Mouse (Mus musculus) kidney, postnatal 0 days (tissue): ENCODE measurements around the gene Dennd1a. TPM values are rescaled to one million over a fixed set of nuclear protein-coding genes. Genes with fewer than 3 reads are reported as not detected.

Experiments
- ATAC-seq: fragments of 200-750 bp; cut with Nextera tagmentation; replicated peaks from 2 replicates; pipeline ENCODE4 v1.8.0; 2017; ENCODE audit warnings: low read depth, moderate number of reproducible peaks, moderate TSS enrichment, moderate library complexity; ENCODE audit not compliant: low FRiP score
- DNase-seq: peaks from one replicate; pipeline ENCODE4 v3.0.0-alpha.2; 2016; ENCODE audit warnings: low spot score
- H3K27ac ChIP-seq: fragments of 300-500 bp; sonication (generic); 2 replicates; pipeline ENCODE4 v1.5.1; 2014; ENCODE audit warnings: mild to moderate bottlenecking
- H3K27me3 ChIP-seq: fragments of 300-500 bp; sonication (generic); 2 replicates; pipeline ENCODE4 v1.6.1; 2014; ENCODE audit warnings: low read length, mixed read lengths; ENCODE audit not compliant: insufficient read depth
- H3K36me3 ChIP-seq: fragments of 300-500 bp; sonication (generic); 2 replicates; pipeline ENCODE4 v1.6.1; 2014; ENCODE audit warnings: low read length, mixed read lengths; ENCODE audit not compliant: insufficient read depth
- H3K4me1 ChIP-seq: fragments of 300-500 bp; sonication (generic); replicated peaks from 2 replicates; pipeline ENCODE4 v1.6.1; 2014; ENCODE audit warnings: antibody characterized with exemption, low read length, mixed read lengths; ENCODE audit not compliant: insufficient read depth
- H3K4me2 ChIP-seq: fragments of 300-500 bp; sonication (generic); 2 replicates; pipeline ENCODE4 v1.6.1; 2014; ENCODE audit warnings: mild to moderate bottlenecking, low read length, moderate library complexity, mixed read lengths
- H3K4me3 ChIP-seq: fragments of 300-500 bp; sonication (generic); replicated peaks from 2 replicates; pipeline ENCODE4 v1.5.1; 2014; ENCODE audit warnings: low read depth, low read length
- H3K9ac ChIP-seq: fragments of 300-500 bp; sonication (generic); 2 replicates; pipeline ENCODE4 v1.6.1; 2014; ENCODE audit warnings: low read depth, low read length
- H3K9me3 ChIP-seq: fragments of 300-500 bp; sonication (generic); replicated peaks from 2 replicates; pipeline ENCODE4 v1.6.1; 2016; ENCODE audit warnings: low read length, inconsistent platforms, mixed read lengths
- CTCF ChIP-seq: IDR thresholded peaks from 2 replicates; pipeline ENCODE4 v1.5.1; 2016; ENCODE audit warnings: antibody characterized with exemption, low read depth, mild to moderate bottlenecking, moderate library complexity
- WGBS: fragments of 180-500 bp; shearing (Covaris S2); extraction: QIAGEN DNeasy Blood & Tissue Kit; methylation state at CpG from one replicate; pipeline ENCODE4 v1.1.7; 2014; 5-methylcytosine and 5-hydroxymethylcytosine counted together
- polyA plus RNA-seq: library from polyadenylated mRNA; unstranded; fragments of >200 nt; fragmentation: Nextera tagmentation; extraction: Ambion mirVana; gene quantifications from 2 replicates; pipeline ENCODE4 v1.2.1, GENCODE M21; 2015

Gene Dennd1a
- polyA plus RNA-seq, 1 experiment from 2014 or later, result 10.6 TPM

GRCm38 (mm10) chr2:38177583-38177978 lies 109.6 kb downstream of the Dennd1a start:
- no peaks in the 10 kb centered on the region for H3K36me3 ChIP-seq
- DNase-seq (no peak), ATAC-seq (no peak)
- H3K27ac ChIP-seq, result no peak overlapping the region
- H3K4me2 ChIP-seq, result no peak overlapping the region
- no peak for TF ChIP-seq CTCF
- H3K9ac ChIP-seq, result no peak overlapping the region
- no peak overlapping the region for H3K4me3 ChIP-seq
- H3K9me3 ChIP-seq, result no peaks in the 10 kb centered on the region
- no peaks in the 10 kb centered on the region for H3K27me3 ChIP-seq
- no peaks in the 10 kb centered on the region for H3K4me1 ChIP-seq

- H3K27me3 ChIP-seq, result no peaks in the 10 kb centered on the region
- 57% methylated on average over 4 of the region's 4 CpGs for WGBS
- ATAC-seq (no peak), DNase-seq (peak; percentile 46)
- H3K27ac ChIP-seq, result no peak overlapping the region
- no peak overlapping the region for H3K9ac ChIP-seq
- H3K4me1 ChIP-seq, result no peaks in the 10 kb centered on the region
- H3K36me3 ChIP-seq, result no peaks in the 10 kb centered on the region
- H3K4me3 ChIP-seq, result no peak overlapping the region
- H3K9me3 ChIP-seq, result no peaks in the 10 kb centered on the region
- no peak for TF ChIP-seq CTCF
- no peak overlapping the region for H3K4me2 ChIP-seq
These were observed 110.2 kb downstream of the Dennd1a start for GRCm38 (mm10) chr2:38176870-38177582.

- no peak for TF ChIP-seq CTCF
- Histone ChIP-seq H3K27me3 (no peaks in the 10 kb centered on the region), H3K36me3 (no peaks in the 10 kb centered on the region), H3K4me2 (no peak overlapping the region), H3K9ac (no peak overlapping the region), H3K4me1 (no peaks in the 10 kb centered on the region), H3K9me3 (no peaks in the 10 kb centered on the region), H3K27ac (no peak overlapping the region), H3K4me3 (no peak overlapping the region)
- no peak for ATAC-seq
- no peak for DNase-seq
These were observed 111.9 kb downstream of the Dennd1a start for GRCm38 (mm10) chr2:38175276-38175675.

GRCm38 (mm10) chr2:38168606-38169005 lies 118.6 kb downstream of the Dennd1a start:
- no peak overlapping the region for H3K4me2 ChIP-seq
- ATAC-seq, result no peak

GRCm38 (mm10) chr2:38165966-38166365 lies 121.2 kb downstream of the Dennd1a start:
- DNase-seq (no peak), ATAC-seq (no peak)
- TF ChIP-seq CTCF, result no peak
- H3K27ac ChIP-seq, result no peak overlapping the region
- no peaks in the 10 kb centered on the region for H3K27me3 ChIP-seq
- WGBS, result 68% methylated on average over 5 of the region's 5 CpGs
- H3K9me3 ChIP-seq, result no peaks in the 10 kb centered on the region
- no peak overlapping the region for H3K9ac ChIP-seq
- H3K4me3 ChIP-seq, result no peak overlapping the region
- H3K4me1 ChIP-seq, result no peaks in the 10 kb centered on the region
- H3K36me3 ChIP-seq, result no peaks in the 10 kb centered on the region
- no peak overlapping the region for H3K4me2 ChIP-seq

More at GRCm38 (mm10) chr2:38168606-38169005, 118.6 kb downstream of the Dennd1a start:
- 79% methylated on average over 3 of the region's 3 CpGs for WGBS
- no peak for DNase-seq
- Histone ChIP-seq H3K4me3 (no peak overlapping the region), H3K4me1 (no peaks in the 10 kb centered on the region), H3K9ac (no peak overlapping the region), H3K9me3 (no peaks in the 10 kb centered on the region), H3K27me3 (no peaks in the 10 kb centered on the region), H3K27ac (no peak overlapping the region), H3K36me3 (no peaks in the 10 kb centered on the region)
- TF ChIP-seq CTCF, result no peak

GRCm38 (mm10) chr2:38164326-38165035 lies 122.7 kb downstream of the Dennd1a start:
- no peak overlapping the region for H3K4me3 ChIP-seq
- TF ChIP-seq CTCF, result no peak
- no peak for ATAC-seq
- no peaks in the 10 kb centered on the region for H3K4me1 ChIP-seq
- no peak overlapping the region for H3K27ac ChIP-seq
- WGBS, result 69% methylated on average over 5 of the region's 5 CpGs
- no peaks in the 10 kb centered on the region for H3K27me3 ChIP-seq
- H3K9me3 ChIP-seq, result no peaks in the 10 kb centered on the region
- DNase-seq, result no peak
- H3K4me2 ChIP-seq, result no peak overlapping the region
- H3K36me3 ChIP-seq, result no peaks in the 10 kb centered on the region
- no peak overlapping the region for H3K9ac ChIP-seq
